Mouse (Mus musculus) kidney, adult 8-10 months (tissue): ENCODE results near the gene Myo1e.
A peak's percentile ranks its signal among the peaks of the same experiment; 100 is the strongest.

Experiments
- DNase-seq, 2 experiments: peaks; one replicate each; pipeline ENCODE4 v3.0.0; 2022

Gene Myo1e

DNA sequence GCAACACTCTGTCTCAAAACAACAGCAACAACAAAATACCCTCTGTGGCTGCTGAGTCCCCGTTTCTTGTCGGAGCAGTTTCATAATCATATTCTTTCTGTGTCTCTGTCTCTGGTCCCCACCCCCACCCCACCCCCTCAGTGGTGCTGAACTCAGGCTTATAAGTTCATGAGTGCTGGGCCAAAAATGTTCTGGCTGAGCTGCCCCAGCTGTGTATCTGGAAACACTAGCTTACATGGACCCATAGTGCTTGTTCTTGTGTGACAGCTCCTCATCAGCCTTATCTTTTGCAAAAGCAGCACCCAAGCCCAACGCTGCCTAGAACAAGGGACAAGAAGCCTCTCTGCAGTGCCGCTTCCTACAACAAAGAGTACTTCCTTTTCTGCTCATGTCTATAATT, 232.8 kb downstream of the Myo1e start:
- DNase-seq, result peak; percentile 15 to 20

DNA sequence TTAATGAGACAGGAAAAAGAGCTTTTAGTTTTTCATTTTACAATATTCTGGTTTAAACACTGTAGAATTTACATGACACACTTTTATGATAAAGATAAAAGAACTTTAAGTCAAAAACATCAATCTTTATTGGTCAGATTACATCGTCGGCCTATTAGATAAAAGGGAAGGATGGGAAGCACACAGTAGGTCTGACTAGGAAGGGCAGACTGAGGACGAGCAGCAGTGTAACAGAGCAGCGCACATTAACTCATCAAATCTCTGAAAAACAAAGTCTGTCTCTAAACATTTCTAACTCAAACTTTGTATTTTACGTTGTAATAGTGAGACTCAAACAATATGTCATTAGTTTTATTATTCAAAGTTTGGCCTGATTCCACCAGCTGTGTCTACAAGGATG, 241.9 kb downstream of the Myo1e start:
- no peak for DNase-seq
